Mouse (Mus musculus): Measurements from ENCODE around the gene Iqsec1.

Iqsec1 gene

DNA sequence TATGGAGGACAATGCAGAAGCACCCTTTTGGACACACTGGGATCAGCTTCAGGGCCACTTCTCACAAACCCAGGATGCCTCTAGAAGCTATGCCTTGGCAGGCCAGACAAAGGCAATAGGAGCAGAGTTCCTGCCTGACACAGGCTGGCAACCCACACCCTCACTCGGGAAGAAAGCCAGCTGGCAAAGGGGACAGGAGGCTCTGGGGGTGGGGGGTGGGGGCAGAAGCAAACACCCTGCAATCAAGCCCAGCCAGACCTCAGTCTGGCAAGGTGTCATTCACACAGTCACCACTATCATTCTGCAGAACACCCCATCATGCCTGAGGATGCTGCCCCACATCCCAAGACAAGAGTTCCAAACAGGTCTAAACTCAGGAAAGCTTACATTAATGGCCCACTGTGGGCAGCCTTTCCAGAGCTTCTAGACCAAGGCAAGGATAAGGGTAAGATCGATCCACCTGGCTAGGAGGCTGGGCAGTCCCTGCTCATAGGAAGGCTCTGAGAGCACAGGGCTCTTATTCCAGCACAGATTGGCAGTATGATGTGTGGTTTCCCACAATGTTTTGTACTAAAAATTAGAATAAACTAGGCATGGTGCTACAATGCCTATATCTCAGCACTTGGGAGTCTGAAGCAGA, 283.7 kb downstream of the Iqsec1 start:
- peak; percentile 57 for DNase-seq (ENCODE audit: low spot score)

DNA sequence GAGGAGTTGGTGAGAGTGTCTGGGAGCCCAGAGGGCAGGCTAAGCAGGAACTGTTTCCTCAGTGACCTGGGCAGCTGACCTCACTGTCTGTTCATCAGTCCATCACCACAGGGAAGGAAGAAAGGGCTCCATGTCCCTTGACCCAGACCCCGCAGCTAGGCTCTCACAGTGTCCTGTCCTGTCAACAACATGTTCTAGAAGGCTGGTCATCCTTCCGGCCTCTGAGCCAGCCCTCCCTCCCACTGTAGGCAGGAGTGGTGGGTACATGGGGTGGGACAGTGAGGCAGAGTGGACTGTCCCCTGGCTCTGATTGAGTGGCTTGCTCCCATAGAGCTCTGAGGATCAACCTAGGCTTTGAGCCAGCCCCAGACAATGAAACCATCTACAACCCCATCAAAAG, 284.7 kb downstream of the Iqsec1 start:
- DNase-seq (ENCODE audit: low spot score), result no peak

DNA sequence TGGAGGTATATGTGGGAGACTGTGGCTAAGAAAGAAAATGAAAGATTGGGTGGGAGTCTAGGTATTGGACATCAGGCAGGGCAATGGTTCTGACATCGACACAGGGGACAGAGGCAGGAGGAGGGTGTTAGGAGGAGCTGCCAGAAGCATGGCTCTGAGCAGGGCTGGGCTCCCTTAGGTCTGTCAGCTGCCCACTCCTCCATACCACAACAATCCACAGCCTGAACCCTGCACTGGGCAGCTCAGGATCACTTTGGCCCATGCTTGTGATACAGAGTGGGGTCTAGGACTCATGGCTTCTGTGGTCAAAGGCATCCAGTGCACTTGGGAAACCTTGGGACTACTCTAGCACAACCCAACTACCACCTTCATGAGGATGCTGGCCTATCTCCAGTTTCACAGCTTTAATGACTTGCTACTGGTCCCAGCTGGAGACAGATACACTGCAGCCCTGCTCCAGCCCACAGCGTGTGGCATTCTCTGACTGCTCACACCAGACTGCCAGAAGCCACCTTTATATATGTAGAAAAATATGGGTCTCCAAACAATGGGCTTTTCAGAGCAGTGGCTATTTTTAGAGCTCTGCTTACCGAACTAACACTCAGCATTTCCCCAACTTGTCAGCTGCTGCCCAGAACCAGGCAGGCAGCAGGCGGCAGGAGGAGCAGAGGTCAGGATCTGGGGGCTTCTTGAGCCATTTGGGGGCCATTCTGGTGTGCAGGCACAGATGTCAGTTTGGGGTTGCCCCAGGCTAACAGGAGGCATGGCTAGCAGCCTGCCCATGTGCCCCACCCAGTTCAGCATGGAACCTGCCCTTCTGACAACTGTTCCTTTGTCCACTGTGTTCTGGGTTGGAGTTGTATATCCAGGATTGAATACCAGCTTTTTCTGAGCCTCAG, 285.4 kb downstream of the Iqsec1 start:
- peak; percentile 26 for DNase-seq (ENCODE audit: low spot score)

DNA sequence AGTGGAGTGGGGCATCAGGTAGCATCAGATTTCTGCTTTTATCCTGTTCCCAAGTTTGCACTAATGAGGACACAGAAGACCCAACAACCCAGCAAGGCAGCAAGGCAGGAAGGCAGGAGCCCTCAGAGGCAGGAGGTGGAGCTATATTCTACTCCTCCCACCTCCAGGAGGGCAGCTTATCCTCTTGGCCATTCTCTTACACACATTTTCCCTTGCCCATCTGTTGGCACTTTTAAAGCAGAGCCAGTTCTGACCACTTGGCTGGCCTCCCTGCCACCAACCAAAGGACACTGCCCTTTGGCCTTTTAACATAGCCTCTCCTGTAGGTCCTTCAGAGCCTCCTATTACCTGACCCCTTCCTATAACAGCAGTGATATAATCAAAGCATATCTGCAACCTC, 286.3 kb downstream of the Iqsec1 start:
- DNase-seq (ENCODE audit: low spot score), result no peak

DNA sequence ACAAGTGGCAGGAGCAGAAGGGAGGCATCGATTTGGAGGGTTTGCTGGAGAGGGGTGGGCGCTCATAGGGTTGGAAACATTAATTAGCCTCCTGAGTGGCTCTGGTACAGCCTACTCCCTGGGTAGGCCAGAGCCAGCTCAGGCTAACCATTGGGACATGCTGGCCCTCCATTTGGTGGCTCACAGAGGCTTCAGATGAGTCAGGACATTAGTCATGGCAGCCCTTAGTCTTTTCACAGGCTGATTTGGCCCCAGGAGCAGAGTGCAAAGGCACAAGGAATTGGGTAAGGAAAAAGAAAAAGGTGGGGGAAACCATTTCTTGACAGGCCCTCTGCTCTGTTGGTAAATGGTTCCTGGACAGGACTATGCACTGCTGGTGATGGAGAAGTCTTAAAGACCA, 287.1 kb downstream of the Iqsec1 start:
- DNase-seq (ENCODE audit: low spot score), result no peak

DNA sequence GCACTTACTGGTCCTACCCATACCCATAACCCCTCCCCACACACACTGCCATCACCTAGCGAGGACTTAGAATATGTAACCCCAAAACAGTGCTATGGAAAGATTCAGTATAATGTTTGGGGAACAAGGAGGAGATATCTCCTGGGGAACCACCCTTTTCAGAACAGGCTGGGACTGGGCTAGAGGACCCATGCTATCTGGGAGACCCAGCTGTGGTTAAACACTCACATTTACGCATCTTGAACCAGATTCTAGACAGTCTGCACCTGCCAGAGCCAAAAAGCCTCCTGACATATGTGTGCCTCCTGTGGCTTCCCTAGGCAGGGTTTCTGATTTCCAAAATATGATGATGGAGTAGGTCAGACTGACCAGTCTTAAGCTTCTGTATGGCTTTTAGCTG, 287.7 kb downstream of the Iqsec1 start:
- DNase-seq (ENCODE audit: low spot score), result no peak

DNA sequence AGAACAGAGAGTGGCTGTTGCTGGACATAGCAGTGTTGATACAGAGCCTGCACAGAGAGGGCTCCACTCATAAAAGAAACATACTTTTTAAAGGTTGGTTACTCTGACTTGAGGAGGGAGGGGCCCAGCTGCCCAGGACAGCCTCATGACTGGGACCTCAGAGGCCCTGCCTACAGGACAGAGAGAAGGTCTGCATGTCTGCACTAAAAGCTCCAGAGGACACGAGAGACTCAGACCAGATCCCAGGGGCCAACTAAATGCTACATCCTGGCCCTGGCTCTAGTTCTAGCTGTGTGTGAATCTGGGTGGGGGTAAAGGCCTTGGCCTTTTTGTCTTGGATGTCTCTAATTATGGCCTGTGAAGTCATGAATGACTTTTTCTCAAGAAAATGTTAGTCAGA, 288.4 kb downstream of the Iqsec1 start:
- no peak for DNase-seq (ENCODE audit: low spot score)

DNA sequence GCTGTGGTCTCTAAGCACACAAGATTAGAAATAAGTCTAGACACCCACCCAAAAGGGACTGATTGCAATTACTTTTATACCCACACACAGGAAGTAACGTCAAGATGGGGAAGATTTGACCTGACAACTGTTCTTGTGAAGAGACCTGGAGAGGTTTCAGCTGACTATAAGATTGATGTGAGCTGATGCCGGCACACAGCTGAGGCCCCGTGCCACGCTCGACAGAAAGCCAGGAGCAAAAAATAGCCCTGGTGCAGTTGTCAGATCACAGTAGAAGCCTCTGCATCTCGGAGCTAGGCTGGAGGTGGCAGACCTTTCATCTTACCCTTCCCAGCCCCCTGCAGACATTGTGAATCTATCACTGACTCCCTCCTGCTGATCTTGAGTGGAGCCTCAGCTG, 289.6 kb downstream of the Iqsec1 start:
- DNase-seq (ENCODE audit: low spot score), result no peak

DNA sequence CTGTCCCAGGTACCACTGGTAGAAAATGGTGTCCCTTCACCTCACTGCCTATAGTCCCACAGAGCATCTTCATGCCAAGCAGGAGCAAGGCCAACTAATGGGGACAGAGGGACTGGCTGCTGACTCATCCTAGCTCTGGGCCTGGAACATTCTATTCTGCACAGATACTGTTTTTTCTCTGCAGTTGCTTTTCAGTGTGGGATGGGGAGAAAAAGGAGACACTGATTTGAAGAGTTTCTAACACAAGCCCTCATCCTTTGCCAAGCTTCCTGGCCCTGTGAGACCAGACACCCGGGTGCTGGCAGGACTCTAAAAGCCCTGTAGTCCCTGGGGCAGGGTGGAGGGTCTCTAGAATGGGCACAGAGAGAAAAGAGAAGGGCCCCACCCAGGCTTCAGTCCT, 292.7 kb downstream of the Iqsec1 start:
- no peak for DNase-seq (ENCODE audit: low spot score)

DNA sequence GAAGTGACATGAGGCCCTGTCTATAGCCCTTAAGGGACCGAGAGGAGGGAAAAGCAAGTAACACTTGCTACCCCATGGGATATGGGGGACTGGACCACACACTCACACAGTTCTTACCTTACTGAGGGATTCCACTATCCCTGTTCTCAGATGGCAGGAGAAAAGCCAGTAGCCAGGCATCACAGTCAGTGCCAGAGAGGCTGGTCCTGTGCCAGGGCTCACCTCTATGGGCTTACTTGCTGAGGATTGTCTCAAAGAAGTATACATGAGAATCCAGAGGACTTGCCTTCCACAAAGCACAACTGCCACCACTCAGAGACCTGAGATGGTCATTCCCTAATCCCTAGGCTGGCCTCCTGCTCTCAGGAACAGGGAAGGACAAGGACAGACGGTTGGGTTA, 296.1 kb downstream of the Iqsec1 start:
- DNase-seq (ENCODE audit: low spot score), result no peak

DNA sequence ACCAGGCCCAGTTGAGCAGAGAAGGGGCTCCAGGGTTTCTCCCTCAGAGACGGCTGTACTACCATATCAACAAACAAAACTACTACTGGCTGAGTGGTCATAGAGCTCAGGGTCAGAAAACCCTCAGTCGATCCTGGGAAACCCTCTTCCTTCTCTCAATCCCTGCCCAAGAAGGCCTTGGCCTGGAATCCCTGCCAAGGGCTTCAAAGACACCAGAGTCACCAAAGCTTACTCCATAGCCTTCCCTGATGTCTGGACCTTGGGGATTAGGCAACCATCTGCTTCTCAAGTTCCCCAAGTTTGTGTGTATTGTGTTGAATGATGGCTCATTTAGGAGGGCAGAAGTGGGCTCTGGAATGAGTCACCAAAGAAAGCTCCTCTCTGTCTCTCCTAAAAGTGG, 296.6 kb downstream of the Iqsec1 start:
- no peak for DNase-seq (ENCODE audit: low spot score)

DNA sequence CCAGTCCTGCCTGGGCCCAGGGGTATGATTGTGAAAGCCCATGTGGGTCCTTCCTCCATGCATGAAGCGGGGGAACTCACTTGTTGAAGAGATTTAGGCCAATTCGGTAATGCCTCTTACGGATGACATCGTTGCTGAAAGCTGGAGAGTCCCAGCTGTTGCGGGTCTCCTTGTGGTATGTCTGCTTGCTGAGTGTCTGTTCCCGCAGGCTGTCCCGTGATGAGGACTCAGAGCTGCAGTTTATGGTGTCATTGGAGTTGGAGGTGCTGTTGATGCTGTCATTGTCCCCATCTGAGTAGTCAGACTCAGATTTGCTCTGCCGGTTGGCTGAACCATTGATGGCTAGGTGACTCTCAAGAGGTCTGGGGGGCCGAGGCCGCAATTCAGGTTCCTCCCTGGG, 299.0 kb downstream of the Iqsec1 start:
- DNase-seq (ENCODE audit: low spot score), result no peak

DNA sequence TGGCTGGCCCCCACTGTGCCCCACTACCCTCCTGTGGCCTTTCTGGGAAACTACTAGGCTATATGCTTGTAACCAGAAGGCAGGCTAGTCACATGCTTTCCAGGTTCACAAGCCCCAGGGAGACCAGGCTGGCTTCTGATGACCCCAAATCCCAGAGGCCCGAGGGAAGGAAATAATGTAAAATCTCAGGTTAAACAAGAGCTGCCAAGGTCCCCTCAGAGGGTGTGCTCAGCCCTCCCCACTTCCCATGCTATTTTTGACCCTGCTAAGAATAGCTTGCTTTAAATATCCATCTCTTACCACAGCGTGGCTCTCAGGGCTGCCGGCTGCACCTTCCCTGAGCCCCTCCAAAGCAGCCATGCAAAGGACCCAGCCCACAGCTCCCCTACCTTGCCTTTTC, 299.7 kb downstream of the Iqsec1 start:
- no peak for DNase-seq (ENCODE audit: low spot score)

DNA sequence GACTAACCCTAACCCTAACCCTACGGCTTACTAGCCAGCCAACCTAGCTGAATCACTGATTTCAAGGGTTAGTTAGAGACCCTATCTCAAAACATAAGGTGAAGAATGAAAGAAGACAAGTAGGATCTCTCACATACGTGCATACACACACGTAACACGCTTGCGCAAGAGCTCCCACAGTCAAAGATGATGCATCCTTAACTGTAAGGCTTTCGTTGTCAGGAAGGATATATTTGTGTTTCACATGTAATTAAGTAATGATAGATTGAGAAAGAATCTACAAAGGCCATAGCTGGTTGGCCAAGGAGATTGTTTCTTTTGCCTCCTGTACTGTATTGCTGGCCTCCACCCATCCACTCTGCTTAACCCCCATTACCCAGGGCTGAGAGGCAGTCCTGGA, 300.5 kb downstream of the Iqsec1 start:
- no peak for DNase-seq (ENCODE audit: low spot score)

DNA sequence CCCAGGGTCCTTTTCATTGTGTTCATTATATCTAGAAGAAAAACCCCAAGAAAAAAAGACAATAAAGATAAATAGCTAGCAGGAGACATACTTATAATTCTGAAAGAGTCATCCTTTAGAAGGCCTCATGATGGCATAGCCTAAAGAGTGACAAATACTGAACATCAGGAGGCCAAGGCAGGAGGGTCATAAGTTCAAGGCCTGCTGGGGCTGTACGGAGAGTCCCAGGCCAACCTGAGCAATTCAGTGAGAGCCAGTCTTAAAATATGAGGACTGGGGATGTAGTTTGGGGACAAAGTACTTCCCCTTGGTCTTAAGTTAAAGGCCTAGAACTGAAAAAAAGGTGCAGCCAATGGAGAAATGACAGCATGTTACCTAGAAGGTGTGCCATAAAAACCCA, 301.7 kb downstream of the Iqsec1 start:
- no peak for DNase-seq (ENCODE audit: low spot score)

DNA sequence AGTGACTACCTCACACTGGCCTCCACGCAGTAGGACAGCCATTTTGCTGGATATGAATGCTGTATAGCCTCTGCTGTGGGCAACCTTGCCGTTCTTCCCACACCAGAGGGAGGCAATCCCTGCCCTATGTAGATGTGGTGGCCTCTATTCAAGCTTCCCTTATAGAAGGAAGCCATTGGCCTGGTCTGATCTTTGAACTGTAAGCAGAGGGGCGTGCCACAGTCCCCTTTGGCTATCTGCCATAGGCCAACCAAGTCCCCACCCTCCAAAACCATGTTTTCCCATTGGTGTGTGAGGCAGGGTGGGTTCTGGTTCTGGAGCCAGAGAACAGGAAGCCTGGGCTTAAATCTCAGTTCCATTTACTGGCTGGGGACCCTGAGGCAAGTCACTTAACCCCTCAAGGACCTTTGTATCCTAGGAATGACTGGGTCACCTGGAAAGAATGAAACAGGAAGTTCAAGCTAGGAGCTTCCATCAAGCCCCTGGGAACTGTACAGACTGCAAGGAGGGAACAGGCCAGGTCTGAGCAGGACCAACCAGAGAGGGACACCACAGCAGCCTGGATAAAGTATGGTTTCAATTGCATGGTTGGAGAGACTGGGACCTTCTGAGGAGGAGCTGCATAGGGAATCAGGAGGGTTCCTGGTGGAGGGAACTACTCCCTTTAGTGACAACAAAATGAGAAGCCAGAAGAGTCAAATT, 304.5 kb downstream of the Iqsec1 start:
- no peak for DNase-seq (ENCODE audit: low spot score)

DNA sequence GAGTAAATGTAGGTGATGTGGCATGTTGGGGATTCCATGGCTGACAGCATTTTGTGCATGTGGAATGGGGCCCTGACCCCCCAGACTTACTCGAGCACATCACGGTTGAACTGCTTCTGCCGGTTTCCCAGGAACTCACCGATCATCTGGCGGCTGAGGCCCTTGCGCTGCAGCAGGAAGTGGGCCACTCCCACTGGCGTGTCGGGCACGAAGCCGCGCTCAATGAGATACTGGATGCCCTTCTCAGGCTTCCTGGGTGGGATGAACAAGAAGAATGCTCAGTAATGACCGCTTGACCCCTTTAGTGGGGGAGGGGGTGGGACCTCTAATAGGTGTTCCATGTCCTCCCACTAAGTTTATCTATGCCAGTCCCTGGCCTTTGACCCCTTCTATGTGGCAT, 308.1 kb downstream of the Iqsec1 start:
- DNase-seq (ENCODE audit: low spot score), result no peak

DNA sequence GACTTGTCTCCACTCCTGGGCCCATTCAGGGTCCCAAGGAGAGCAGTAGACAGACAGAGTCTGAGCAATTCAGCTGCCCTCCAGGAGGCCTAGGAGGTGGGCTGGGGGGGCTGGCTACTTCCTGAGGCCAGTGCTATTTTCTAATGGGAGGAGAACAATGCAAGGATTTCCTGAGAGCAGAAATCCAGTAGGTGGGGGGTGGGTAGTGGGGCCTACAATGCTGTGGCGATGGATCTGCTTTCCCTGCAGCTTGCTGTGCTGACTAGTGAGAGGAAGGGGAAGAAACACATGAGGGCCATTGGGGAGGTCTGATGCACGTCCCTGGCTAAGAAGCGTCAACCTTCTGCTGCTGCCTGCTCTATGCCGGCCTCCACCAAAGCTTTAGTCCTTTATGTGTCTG, 309.7 kb downstream of the Iqsec1 start:
- no peak for DNase-seq (ENCODE audit: low spot score)

DNA sequence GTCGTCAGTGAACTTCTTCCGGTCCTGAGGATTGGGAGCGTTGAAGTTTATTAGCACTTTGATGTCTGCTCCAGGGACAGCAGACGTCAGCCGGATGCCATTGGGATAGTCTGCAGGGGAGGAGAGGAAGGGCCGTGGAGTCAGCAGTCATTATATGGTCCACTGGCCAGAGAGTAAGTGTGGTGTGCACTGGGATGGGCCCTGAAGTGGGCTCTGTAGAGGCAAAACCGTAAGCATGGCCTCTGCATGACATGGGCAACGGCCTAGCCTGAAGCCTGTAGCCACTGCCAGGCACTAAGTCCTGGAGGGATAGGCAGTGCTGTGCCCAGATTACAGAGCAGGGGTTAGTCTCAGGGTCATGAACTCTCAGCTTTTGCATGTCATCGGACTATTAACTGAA, 319.8 kb downstream of the Iqsec1 start:
- DNase-seq (ENCODE audit: low spot score), result no peak

DNA sequence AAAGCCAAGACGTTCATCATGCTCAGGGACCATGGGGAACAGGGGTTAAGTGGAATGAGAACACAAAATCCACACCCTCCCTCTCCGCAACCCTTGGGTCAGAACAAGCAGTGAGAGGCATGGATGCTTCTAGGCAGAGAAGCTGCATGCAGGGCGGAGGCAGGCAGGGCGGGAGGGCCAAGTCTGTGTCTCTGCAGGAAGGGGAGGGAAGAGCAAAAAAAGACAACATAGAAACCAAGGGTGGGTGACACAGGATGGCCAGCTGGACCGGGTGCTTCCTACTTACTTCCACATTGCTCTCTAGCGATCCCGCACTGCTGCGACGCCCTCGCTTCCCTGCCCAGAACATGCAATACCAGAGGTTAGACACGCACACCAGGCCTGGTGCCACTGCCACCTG, 324.7 kb downstream of the Iqsec1 start:
- no peak for DNase-seq (ENCODE audit: low spot score)

DNA sequence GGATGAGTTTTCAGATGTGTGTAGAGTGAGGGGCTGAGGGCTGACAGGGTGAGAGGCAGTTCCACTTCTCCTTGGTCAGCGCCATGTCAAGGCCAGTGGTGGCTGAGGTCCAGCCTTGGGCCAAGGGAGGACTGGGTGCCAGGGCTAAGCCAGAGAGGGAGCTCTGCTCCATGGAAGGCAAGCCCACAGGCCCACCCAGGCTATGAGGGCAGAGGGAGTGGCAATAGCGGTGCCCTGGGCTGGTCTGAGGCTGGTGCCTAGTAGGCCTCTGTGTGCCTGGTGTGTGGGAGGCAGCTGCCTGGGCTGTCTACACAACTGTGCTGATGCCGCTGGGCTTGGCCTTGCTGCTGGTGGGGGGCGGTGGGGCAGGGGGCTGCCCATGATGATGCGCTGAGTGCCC, 326.3 kb downstream of the Iqsec1 start:
- no peak for DNase-seq (ENCODE audit: low spot score)

DNA sequence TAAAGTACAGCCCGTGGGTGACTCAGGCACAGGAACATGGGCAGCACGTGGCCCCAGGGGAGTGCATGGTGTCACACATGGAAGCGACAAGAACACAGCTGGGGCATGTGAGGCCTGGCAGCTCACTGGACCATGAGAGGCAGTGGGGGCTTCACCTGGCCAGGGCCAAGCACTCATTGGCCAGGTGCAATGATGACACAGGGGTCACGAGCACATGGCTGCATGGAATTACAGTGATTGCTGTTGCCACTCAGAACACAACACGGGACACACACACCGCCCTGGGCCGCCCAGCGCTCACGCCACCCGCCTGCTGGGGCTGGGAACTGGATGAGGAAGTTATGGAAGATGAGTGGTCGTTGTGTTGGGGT, 327.5 kb downstream of the Iqsec1 start:
- no peak for DNase-seq (ENCODE audit: low spot score)

DNA sequence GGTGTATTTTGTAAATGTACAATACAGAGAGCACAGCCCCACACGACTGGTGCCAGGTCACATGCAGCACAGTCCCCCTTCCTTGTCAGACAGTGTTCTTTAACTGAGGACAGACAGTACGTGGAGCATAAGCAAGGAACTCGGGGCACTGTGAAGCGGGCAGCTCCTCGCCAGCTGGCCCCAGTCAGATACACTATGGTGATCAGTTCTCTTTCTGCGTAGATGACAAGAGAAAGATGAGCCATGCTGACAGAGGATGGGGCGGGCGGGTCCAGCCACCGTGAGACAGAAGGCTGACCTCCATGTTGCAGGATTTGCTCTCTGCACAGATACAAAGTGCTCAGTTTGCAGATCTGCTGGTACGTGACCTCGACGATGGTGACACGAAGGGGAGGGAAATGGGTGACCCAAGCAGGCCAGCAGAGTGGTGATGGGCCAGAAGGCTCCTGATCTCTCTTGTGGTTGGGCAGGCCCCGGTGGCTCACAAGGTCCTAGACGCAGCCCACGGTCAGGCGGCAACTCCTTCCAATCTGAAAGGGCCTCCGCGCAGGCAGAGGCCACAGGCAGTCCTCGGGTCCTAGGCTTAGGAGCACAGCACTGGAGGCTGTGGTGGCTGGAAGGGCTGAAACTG, 328.0 kb downstream of the Iqsec1 start:
- no peak for DNase-seq (ENCODE audit: low spot score)

Measured in MN1 (cell line).